Mouse (Mus musculus): ENCODE measurements around the gene Ikbip. TPM values are rescaled to one million over a fixed set of nuclear protein-coding genes. Genes with fewer than 3 reads are reported as not detected.

The Ikbip gene
- total and polyA plus RNA-seq, 2 experiments from 2014 or later, result 13.1 to 13.2 TPM

- no peak overlapping the region for H3K9ac ChIP-seq
- H3K4me3 ChIP-seq (ENCODE audit: low read depth, low read length), result no peak overlapping the region
- TF ChIP-seq CTCF (IDR thresholded peaks at IDR 0.05; ENCODE audit: low read depth), result no peak
- no peaks in the 10 kb centered on the region for H3K36me3 ChIP-seq (ENCODE audit: insufficient read depth)
- no peak overlapping the region for H3K27ac ChIP-seq (ENCODE audit: low read depth, low read length)
- WGBS, result 58% methylated on average over 1 of the region's 1 CpGs
- DNase-seq, result no peak
- no peaks in the 10 kb centered on the region for H3K4me1 ChIP-seq (ENCODE audit: insufficient read depth)
- H3K9me3 ChIP-seq (ENCODE audit: low read length), result no peaks in the 10 kb centered on the region
- ATAC-seq, result no peak
- no peaks in the 10 kb centered on the region for H3K27me3 ChIP-seq (ENCODE audit: insufficient read depth, low read length)
- H3K4me2 ChIP-seq (ENCODE audit: low read depth), result no peak overlapping the region
Measured at GRCm38 (mm10) chr10:91128551-91129160, 45.9 kb downstream of the Ikbip start.

DNA sequence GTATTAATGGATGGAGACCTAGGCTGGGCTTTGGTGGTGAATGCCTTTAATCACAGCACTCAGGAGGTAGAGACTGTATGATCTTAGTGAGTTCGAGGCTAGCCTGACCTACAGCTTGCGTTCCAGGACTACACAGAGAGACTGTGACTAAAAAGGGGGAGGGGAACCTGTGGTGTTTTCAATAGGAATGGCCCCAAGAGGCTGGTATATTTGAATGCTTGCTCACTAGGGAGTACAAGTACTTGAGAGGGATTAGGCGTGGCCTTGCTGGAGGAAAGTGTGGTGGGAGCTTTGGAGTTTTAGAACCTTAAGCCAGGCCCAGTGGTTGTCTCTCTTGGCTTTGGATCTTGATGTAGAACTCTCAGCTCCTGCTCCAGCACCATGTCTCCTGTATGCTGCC lies 48.1 kb downstream of the Ikbip start:
- H3K4me3 ChIP-seq (ENCODE audit: low read depth, low read length), result no peak overlapping the region
- H3K9ac ChIP-seq, result no peak overlapping the region
- H3K36me3 ChIP-seq (ENCODE audit: insufficient read depth), result no peaks in the 10 kb centered on the region
- no peak for DNase-seq
- no peaks in the 10 kb centered on the region for H3K27me3 ChIP-seq (ENCODE audit: insufficient read depth, low read length)
- H3K27ac ChIP-seq (ENCODE audit: low read depth, low read length), result no peak overlapping the region
- ATAC-seq, result no peak
- no peaks in the 10 kb centered on the region for H3K9me3 ChIP-seq (ENCODE audit: low read length)
- WGBS, result 83% methylated on average over 3 of the region's 3 CpGs
- H3K4me1 ChIP-seq (ENCODE audit: insufficient read depth), result no peaks in the 10 kb centered on the region
- TF ChIP-seq CTCF (IDR thresholded peaks at IDR 0.05; ENCODE audit: low read depth), result no peak
- no peak overlapping the region for H3K4me2 ChIP-seq (ENCODE audit: low read depth)

- ATAC-seq, result no peak
- no peak for DNase-seq
Measured at GRCm38 (mm10) chr10:91131565-91131964, 48.8 kb downstream of the Ikbip start.

DNA sequence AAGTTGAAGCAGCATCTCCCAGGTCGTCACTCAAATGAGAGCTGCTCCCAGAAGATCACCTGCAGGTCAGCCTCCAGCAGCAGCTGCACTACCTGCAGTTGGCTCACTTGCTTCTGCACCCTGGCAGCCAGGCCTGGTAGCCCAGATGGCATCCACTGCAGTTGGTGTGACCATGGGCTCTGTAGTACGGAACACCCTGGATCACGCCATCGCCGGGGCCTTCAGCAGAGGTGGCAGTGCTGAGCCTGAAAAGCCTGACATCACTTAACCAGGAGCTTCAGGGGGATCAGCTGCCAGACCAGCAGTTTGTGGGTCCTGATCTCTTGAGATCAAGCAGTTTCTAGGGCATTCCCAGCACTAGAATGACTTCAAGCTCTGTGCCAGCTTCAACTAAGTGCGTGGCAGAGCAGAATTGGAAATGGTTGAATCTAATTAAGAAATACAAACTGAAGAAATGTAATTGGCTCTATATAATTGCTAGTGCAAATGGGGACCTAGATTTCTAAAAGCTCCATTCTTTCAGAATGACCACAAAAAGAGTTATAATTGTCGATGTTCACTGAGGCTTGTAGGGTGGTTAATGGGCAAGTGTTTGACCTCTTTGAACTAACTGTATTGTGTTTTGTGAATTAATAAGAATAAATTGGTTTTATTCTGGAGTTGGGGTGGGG lies 52.7 kb downstream of the Ikbip start:
- no peak overlapping the region for H3K4me3 ChIP-seq (ENCODE audit: low read depth, low read length)
- peak; percentile 20 for DNase-seq
- no peak overlapping the region for H3K27ac ChIP-seq (ENCODE audit: low read depth, low read length)
- H3K4me1 ChIP-seq (ENCODE audit: insufficient read depth), result no peaks in the 10 kb centered on the region
- H3K27me3 ChIP-seq (ENCODE audit: insufficient read depth, low read length), result no peaks in the 10 kb centered on the region
- peak; percentile 51 for ATAC-seq
- TF ChIP-seq CTCF (IDR thresholded peaks at IDR 0.05; ENCODE audit: low read depth), result no peak
- no peak overlapping the region for H3K4me2 ChIP-seq (ENCODE audit: low read depth)
- WGBS, result 27% methylated on average over 7 of the region's 7 CpGs
- H3K36me3 ChIP-seq (ENCODE audit: insufficient read depth), result no peaks in the 10 kb centered on the region
- H3K9ac ChIP-seq, result no peak overlapping the region
- no peaks in the 10 kb centered on the region for H3K9me3 ChIP-seq (ENCODE audit: low read length)

More at GRCm38 (mm10) chr10:91131565-91131964, 48.8 kb downstream of the Ikbip start:
- Histone ChIP-seq H3K9me3 (ENCODE audit: low read length) (no peaks in the 10 kb centered on the region), H3K4me1 (ENCODE audit: insufficient read depth) (no peaks in the 10 kb centered on the region), H3K4me3 (ENCODE audit: low read depth, low read length) (no peak overlapping the region), H3K27ac (ENCODE audit: low read depth, low read length) (no peak overlapping the region), H3K27me3 (ENCODE audit: insufficient read depth, low read length) (no peaks in the 10 kb centered on the region), H3K36me3 (ENCODE audit: insufficient read depth) (no peaks in the 10 kb centered on the region), H3K9ac (no peak overlapping the region), H3K4me2 (ENCODE audit: low read depth) (no peak overlapping the region)
- 79% methylated on average over 1 of the region's 1 CpGs for WGBS
- no peak for TF ChIP-seq CTCF (IDR thresholded peaks at IDR 0.05; ENCODE audit: low read depth)

GRCm38 (mm10) chr10:91137400-91137799 lies 54.7 kb downstream of the Ikbip start:
- Histone ChIP-seq H3K9ac (no peak overlapping the region), H3K4me2 (ENCODE audit: low read depth) (no peak overlapping the region), H3K27ac (ENCODE audit: low read depth, low read length) (no peak overlapping the region), H3K27me3 (ENCODE audit: insufficient read depth, low read length) (no peaks in the 10 kb centered on the region), H3K9me3 (ENCODE audit: low read length) (no peaks in the 10 kb centered on the region), H3K4me1 (ENCODE audit: insufficient read depth) (no peaks in the 10 kb centered on the region), H3K4me3 (ENCODE audit: low read depth, low read length) (no peak overlapping the region), H3K36me3 (ENCODE audit: insufficient read depth) (no peaks in the 10 kb centered on the region)
- ATAC-seq (no peak), DNase-seq (no peak)
- no peak for TF ChIP-seq CTCF (IDR thresholded peaks at IDR 0.05; ENCODE audit: low read depth)
- 77% methylated on average over 9 of the region's 9 CpGs for WGBS

DNA sequence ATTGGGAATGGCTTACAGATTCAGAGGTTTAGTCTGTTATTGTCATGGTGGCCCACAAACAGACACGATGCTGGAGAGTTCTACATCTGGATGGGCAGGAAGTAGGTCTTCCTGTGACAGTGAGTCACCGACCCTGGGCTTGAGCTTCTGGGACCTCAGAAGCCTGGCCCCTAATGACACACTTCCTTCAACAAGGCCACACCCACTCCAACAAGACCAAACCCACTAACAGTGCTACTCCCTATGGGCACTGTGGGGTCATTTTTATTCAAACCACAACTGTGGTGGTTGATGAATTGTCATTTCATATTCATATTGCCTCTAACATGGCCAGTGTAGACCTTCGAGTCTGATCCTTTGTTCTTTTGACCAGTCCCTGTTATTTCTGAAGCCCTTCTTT lies 55.6 kb downstream of the Ikbip start:
- WGBS, result 91% methylated on average over 3 of the region's 3 CpGs
- ATAC-seq, result no peak
- H3K27me3 ChIP-seq (ENCODE audit: insufficient read depth, low read length), result no peaks in the 10 kb centered on the region
- H3K4me3 ChIP-seq (ENCODE audit: low read depth, low read length), result no peak overlapping the region
- H3K4me1 ChIP-seq (ENCODE audit: insufficient read depth), result no peaks in the 10 kb centered on the region
- H3K27ac ChIP-seq (ENCODE audit: low read depth, low read length), result no peak overlapping the region
- no peaks in the 10 kb centered on the region for H3K36me3 ChIP-seq (ENCODE audit: insufficient read depth)
- no peak for TF ChIP-seq CTCF (IDR thresholded peaks at IDR 0.05; ENCODE audit: low read depth)
- DNase-seq, result no peak
- no peaks in the 10 kb centered on the region for H3K9me3 ChIP-seq (ENCODE audit: low read length)
- H3K9ac ChIP-seq, result no peak overlapping the region
- no peak overlapping the region for H3K4me2 ChIP-seq (ENCODE audit: low read depth)

DNA sequence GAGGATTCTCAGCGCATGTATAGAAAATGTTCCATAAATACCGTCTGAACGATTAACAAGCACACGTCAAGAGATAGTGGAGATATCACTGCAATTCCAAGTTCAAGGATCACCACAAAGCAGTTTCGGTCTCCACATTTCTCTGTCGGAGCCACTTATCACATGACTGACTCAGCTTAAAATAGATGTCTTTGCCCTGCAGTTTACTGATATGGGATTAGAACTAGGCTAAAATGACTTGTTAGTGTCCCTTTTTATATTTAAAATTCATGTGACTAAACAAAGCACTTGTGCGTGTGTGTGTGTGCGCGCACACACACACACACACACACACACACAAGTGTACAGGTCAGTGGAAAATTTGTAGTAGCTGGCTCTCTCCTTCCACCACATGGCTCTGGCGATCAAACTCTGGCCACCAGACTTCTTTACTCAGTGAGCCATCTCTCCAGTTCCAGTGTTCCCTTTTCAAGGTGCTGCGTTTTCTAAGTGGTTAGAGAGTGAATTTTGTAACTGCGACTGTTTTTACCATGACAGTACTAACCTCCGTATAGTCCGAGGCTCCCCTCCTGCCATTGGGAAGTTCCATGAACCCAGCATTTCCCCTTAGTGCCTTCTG lies 56.5 kb downstream of the Ikbip start:
- Histone ChIP-seq H3K4me1 (ENCODE audit: insufficient read depth) (no peaks in the 10 kb centered on the region), H3K4me3 (ENCODE audit: low read depth, low read length) (no peak overlapping the region), H3K4me2 (ENCODE audit: low read depth) (no peak overlapping the region), H3K27ac (ENCODE audit: low read depth, low read length) (no peak overlapping the region), H3K27me3 (ENCODE audit: insufficient read depth, low read length) (no peaks in the 10 kb centered on the region), H3K9me3 (ENCODE audit: low read length) (no peaks in the 10 kb centered on the region), H3K9ac (no peak overlapping the region), H3K36me3 (ENCODE audit: insufficient read depth) (no peaks in the 10 kb centered on the region)
- no peak for DNase-seq
- WGBS, result 89% methylated on average over 14 of the region's 14 CpGs
- ATAC-seq, result no peak
- no peak for TF ChIP-seq CTCF (IDR thresholded peaks at IDR 0.05; ENCODE audit: low read depth)
